Mouse (Mus musculus): Measurements from ENCODE around the gene Scn1a. TPM values are rescaled to one million over a fixed set of nuclear protein-coding genes. Genes with fewer than 3 reads are reported as not detected.

Scn1a gene
- polyA plus RNA-seq (2012; rRNA removed), result 0.46 and 0.73 TPM in 2 replicates

GRCm38 (mm10) chr2:66440711-66441110, at the start of gene Scn1a:
Gene Scn1a (minus strand): TSS chr2:66440840.
- H3K36me3 ChIP-seq (ENCODE audit: control insufficient read depth, insufficient read depth, low read length), result no peaks in the 10 kb centered on the region
- H3K4me3 ChIP-seq (ENCODE audit: control insufficient read depth, low read depth, low read length), result no peak within 1 kb of the TSS; the same call in 1 of the 2 replicates
- no peaks in the 10 kb centered on the region for H3K4me1 ChIP-seq (ENCODE audit: control insufficient read depth, insufficient read depth, low read length)
- H3K27me3 ChIP-seq (ENCODE audit: control insufficient read depth, insufficient read depth, low read length), result no peaks in the 10 kb centered on the region
- TF ChIP-seq CTCF (IDR thresholded peaks at IDR 0.05; ENCODE audit: control insufficient read depth, insufficient read depth, insufficient replicate concordance, low read depth, low read length) (no peak), POLR2A (IDR thresholded peaks at IDR 0.05; ENCODE audit: control insufficient read depth, low read depth, low read length) (no peak)
- H3K27ac ChIP-seq (ENCODE audit: control insufficient read depth, insufficient read depth, low read depth, low read length), result no peak within 1 kb of the TSS

DNA sequence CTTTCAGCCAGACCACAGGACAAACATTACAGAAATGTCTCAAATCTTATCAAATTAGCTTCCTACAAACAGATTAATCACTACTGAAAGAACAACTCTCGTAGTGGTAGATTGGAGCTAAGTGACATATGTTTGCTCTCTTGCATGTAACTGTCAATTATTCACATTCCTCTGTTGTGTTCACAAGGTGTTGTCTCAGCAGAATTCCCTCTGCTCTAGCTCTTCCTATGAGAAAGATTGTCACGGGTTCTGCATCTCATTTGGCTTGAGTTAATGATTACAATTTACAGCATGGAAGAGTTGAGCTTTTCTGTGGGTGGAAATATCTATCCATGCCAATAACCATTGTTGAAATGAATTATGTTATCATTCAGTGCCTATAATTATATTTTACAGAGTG, 37.8 kb upstream of the Scn1a start:
- no peaks in the 10 kb centered on the region for H3K36me3 ChIP-seq (ENCODE audit: control insufficient read depth, insufficient read depth, low read length)
- no peaks in the 10 kb centered on the region for H3K4me1 ChIP-seq (ENCODE audit: control insufficient read depth, insufficient read depth, low read length)
- H3K4me3 ChIP-seq (ENCODE audit: control insufficient read depth, low read depth, low read length), result no peak overlapping the region
- H3K27me3 ChIP-seq (ENCODE audit: control insufficient read depth, insufficient read depth, low read length), result no peaks in the 10 kb centered on the region
- TF ChIP-seq CTCF (IDR thresholded peaks at IDR 0.05; ENCODE audit: control insufficient read depth, insufficient read depth, insufficient replicate concordance, low read depth, low read length) (no peak), POLR2A (IDR thresholded peaks at IDR 0.05; ENCODE audit: control insufficient read depth, low read depth, low read length) (no peak)
- no peak overlapping the region for H3K27ac ChIP-seq (ENCODE audit: control insufficient read depth, insufficient read depth, low read depth, low read length)

- Histone ChIP-seq H3K27ac (ENCODE audit: control insufficient read depth, insufficient read depth, low read depth, low read length) (no peak overlapping the region), H3K4me3 (ENCODE audit: control insufficient read depth, low read depth, low read length) (no peak overlapping the region), H3K4me1 (ENCODE audit: control insufficient read depth, insufficient read depth, low read length) (no peaks in the 10 kb centered on the region), H3K36me3 (ENCODE audit: control insufficient read depth, insufficient read depth, low read length) (no peaks in the 10 kb centered on the region), H3K27me3 (ENCODE audit: control insufficient read depth, insufficient read depth, low read length) (no peaks in the 10 kb centered on the region)
- no peak for TF ChIP-seq CTCF (IDR thresholded peaks at IDR 0.05; ENCODE audit: control insufficient read depth, insufficient read depth, insufficient replicate concordance, low read depth, low read length)
- TF ChIP-seq POLR2A (IDR thresholded peaks at IDR 0.05; ENCODE audit: control insufficient read depth, low read depth, low read length), result no peak
Measured at GRCm38 (mm10) chr2:66473181-66473822, 32.7 kb upstream of the Scn1a start.

DNA sequence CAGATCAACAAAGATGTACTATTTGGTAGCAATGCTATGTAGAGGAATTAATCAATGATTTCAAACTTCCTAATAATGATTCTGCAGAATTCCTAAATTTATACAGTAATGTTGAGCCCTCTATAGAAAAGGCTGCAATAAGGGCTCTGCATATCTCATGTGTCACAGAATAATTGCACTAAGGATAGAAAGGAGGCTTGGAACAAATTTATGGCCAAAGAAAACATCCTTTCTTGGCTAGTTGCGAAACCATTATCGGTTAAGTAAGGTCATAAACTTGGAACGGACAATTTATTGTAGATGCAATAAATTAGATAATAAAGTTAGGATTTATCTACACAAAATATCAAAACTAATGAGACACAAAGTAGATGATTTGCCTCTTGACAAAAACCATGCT, 24.8 kb upstream of the Scn1a start:
- TF ChIP-seq CTCF (IDR thresholded peaks at IDR 0.05; ENCODE audit: control insufficient read depth, insufficient read depth, insufficient replicate concordance, low read depth, low read length) (no peak), POLR2A (IDR thresholded peaks at IDR 0.05; ENCODE audit: control insufficient read depth, low read depth, low read length) (no peak)
- H3K4me1 ChIP-seq (ENCODE audit: control insufficient read depth, insufficient read depth, low read length), result no peaks in the 10 kb centered on the region
- no peaks in the 10 kb centered on the region for H3K36me3 ChIP-seq (ENCODE audit: control insufficient read depth, insufficient read depth, low read length)
- no peak overlapping the region for H3K4me3 ChIP-seq (ENCODE audit: control insufficient read depth, low read depth, low read length)
- H3K27me3 ChIP-seq (ENCODE audit: control insufficient read depth, insufficient read depth, low read length), result no peaks in the 10 kb centered on the region
- no peak overlapping the region for H3K27ac ChIP-seq (ENCODE audit: control insufficient read depth, insufficient read depth, low read depth, low read length)

GRCm38 (mm10) chr2:66464874-66465458, 24.3 kb upstream of the Scn1a start:
- Histone ChIP-seq H3K27me3 (ENCODE audit: control insufficient read depth, insufficient read depth, low read length) (no peaks in the 10 kb centered on the region), H3K4me3 (ENCODE audit: control insufficient read depth, low read depth, low read length) (no peak overlapping the region), H3K36me3 (ENCODE audit: control insufficient read depth, insufficient read depth, low read length) (no peaks in the 10 kb centered on the region), H3K4me1 (ENCODE audit: control insufficient read depth, insufficient read depth, low read length) (no peaks in the 10 kb centered on the region), H3K27ac (ENCODE audit: control insufficient read depth, insufficient read depth, low read depth, low read length) (no peak overlapping the region)
- TF ChIP-seq POLR2A (IDR thresholded peaks at IDR 0.05; ENCODE audit: control insufficient read depth, low read depth, low read length) (no peak), CTCF (IDR thresholded peaks at IDR 0.05; ENCODE audit: control insufficient read depth, insufficient read depth, insufficient replicate concordance, low read depth, low read length) (no peak)

DNA sequence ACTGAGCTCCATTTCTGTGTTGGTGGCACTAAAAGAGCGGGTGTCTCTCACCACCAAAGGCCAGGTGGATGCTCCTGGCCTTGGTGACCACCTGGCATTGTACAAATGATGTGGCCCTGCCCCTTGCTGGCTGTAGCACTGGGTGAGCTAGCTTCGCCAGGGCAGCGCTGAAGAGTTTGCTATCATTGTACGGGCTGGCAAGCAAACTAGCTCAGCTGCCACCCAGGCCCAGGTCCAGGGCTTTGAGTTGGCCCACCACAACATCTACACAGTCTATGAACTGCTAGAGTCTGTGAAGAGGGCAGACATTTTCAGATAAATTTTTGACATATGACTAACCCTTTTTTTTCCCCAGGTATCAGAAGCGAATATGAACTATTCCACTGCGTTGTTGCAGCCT, 23.3 kb upstream of the Scn1a start:
- Histone ChIP-seq H3K27ac (ENCODE audit: control insufficient read depth, insufficient read depth, low read depth, low read length) (no peak overlapping the region), H3K4me1 (ENCODE audit: control insufficient read depth, insufficient read depth, low read length) (no peaks in the 10 kb centered on the region), H3K4me3 (ENCODE audit: control insufficient read depth, low read depth, low read length) (no peak overlapping the region), H3K27me3 (ENCODE audit: control insufficient read depth, insufficient read depth, low read length) (no peaks in the 10 kb centered on the region), H3K36me3 (ENCODE audit: control insufficient read depth, insufficient read depth, low read length) (no peaks in the 10 kb centered on the region)
- TF ChIP-seq POLR2A (IDR thresholded peaks at IDR 0.05; ENCODE audit: control insufficient read depth, low read depth, low read length) (no peak), CTCF (IDR thresholded peaks at IDR 0.05; ENCODE audit: control insufficient read depth, insufficient read depth, insufficient replicate concordance, low read depth, low read length) (no peak)

DNA sequence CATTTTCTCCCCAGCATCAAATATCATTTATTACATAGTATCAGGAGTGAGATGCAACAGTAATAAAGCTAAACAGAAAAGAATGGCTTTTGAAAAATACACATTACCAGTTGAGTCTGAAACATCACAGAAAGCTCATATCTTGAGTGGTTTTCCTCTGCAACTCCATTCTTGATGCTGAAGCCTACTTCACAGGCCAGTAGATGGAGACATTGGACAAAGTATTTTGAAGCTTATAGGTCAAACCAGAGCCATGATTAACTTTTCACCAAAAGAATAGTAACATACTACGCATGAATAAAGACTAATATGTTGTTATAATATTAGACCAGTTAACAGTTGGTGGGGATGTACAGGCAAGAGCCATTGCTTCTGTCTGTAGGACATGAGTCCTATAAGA, 21.8 kb upstream of the Scn1a start:
- TF ChIP-seq POLR2A (IDR thresholded peaks at IDR 0.05; ENCODE audit: control insufficient read depth, low read depth, low read length) (no peak), CTCF (IDR thresholded peaks at IDR 0.05; ENCODE audit: control insufficient read depth, insufficient read depth, insufficient replicate concordance, low read depth, low read length) (no peak)
- H3K4me3 ChIP-seq (ENCODE audit: control insufficient read depth, low read depth, low read length), result no peak overlapping the region
- H3K4me1 ChIP-seq (ENCODE audit: control insufficient read depth, insufficient read depth, low read length), result no peaks in the 10 kb centered on the region
- no peaks in the 10 kb centered on the region for H3K27me3 ChIP-seq (ENCODE audit: control insufficient read depth, insufficient read depth, low read length)
- H3K36me3 ChIP-seq (ENCODE audit: control insufficient read depth, insufficient read depth, low read length), result no peaks in the 10 kb centered on the region
- H3K27ac ChIP-seq (ENCODE audit: control insufficient read depth, insufficient read depth, low read depth, low read length), result no peak overlapping the region
